Mouse (Mus musculus) layer of hippocampus, postnatal 10 days (tissue): Measurements from ENCODE around the gene Best1. TPM values are rescaled to one million over a fixed set of nuclear protein-coding genes. Genes with fewer than 3 reads are reported as not detected.
"Not testable (repeated sequence)": the region's sequence is repeated elsewhere in the genome, so short reads cannot be mapped to it uniquely, and the experiment has no call there.

Experiments
- DNase-seq, 2 experiments: peaks; one replicate each; pipeline ENCODE4 v3.0.0; 2021; ENCODE audit warnings: low spot score in 2 of 2
- total RNA-seq, 2 experiments: library from RNA; stranded (reverse); gene quantifications; 2 replicates each; pipeline ENCODE4 v1.2.3; 2021

The Best1 gene
- total RNA-seq, 2 experiments from 2014 or later = 1.9 to 3.0 TPM

- DNase-seq = no peak
These were observed 9.1 kb downstream of the Best1 start for GRCm38 (mm10) chr19:9992011-9992958.

GRCm38 (mm10) chr19:9991304-9991703 is 10.1 kb downstream of the Best1 start:
- DNase-seq = peak; percentile 84 to 86

DNA sequence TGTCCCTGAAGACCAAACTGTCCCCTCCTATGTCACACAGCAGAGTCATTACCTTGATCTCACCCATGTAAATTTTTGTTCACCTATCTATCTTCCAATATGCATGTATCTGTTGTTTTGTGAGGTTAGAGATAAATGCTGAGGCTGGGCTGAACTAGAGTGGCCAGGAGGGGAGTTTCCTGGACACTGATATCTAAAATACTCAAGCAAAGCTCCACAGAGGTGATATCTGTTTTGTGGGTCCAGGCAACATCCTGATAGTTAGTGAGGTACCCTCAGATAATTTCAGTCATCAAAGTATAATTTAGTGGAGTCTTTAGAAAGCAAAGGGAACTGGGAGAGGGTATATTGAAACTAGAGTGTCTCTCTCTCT is 11.6 kb downstream of the Best1 start:
- no peak for DNase-seq

- no peak for DNase-seq
These were observed 12.1 kb downstream of the Best1 start for GRCm38 (mm10) chr19:9989171-9989883.

GRCm38 (mm10) chr19:9987593-9987992 is 13.8 kb downstream of the Best1 start:
- no peak for DNase-seq

DNA sequence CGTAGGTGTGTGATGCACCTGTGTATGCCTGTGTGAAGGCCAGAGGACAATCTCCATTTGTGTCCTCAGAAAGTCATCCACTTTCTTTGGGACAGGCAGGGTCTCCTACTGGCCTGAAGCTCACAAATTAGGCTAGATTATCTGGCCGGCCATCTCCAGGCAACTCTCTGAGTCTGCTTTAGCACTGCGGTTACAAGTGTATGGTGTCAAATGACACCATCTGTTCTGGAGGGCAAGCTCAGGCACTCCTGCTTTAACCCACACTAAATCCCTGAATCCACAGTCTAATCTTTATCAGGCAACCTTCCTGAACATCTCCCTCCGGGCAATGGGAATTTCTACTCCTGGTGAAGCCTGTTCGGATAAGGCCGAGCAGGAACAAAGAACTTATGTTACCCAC is 14.2 kb downstream of the Best1 start:
- no peak for DNase-seq

- no peak for DNase-seq
These were observed 15.5 kb downstream of the Best1 start for GRCm38 (mm10) chr19:9985900-9986421.

GRCm38 (mm10) chr19:9985190-9985899 is 16.1 kb downstream of the Best1 start:
- DNase-seq = no peak

DNA sequence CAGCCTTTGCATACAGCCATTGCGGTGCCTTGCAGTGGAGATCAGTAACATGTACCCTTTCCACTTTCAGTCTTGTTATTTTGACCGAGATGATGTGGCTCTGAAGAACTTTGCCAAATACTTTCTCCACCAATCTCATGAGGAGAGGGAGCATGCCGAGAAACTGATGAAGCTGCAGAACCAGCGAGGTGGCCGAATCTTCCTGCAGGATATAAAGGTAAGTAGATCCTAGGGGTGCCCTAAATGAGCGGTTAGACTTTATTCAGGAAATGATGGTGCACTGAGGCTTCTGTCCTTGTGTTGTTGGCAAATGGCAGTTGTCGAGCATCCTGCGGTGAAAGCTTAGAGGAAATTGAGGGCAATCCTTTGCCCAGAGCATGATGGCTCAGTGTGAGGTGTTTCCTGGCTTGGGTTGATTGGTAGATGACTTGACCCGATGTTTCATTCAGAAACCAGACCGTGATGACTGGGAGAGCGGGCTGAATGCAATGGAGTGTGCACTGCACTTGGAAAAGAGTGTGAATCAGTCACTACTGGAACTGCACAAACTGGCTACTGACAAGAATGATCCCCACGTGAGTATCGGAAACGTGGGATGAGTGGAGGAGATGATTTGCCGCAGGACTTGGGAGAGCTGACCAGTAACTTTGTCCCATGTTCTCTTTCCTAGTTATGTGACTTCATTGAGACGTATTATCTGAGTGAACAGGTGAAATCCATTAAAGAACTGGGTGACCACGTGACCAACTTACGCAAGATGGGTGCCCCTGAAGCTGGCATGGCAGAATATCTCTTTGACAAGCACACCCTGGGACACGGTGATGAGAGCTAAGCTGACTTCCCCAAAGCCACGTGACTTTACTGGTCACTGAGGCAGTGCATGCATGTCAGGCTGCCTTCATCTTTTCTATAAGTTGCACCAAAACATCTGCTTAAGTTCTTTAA is 17.1 kb downstream of the Best1 start:
- no peak for DNase-seq

- DNase-seq = no peak
These were observed 18.4 kb downstream of the Best1 start for GRCm38 (mm10) chr19:9982852-9983542.

DNA sequence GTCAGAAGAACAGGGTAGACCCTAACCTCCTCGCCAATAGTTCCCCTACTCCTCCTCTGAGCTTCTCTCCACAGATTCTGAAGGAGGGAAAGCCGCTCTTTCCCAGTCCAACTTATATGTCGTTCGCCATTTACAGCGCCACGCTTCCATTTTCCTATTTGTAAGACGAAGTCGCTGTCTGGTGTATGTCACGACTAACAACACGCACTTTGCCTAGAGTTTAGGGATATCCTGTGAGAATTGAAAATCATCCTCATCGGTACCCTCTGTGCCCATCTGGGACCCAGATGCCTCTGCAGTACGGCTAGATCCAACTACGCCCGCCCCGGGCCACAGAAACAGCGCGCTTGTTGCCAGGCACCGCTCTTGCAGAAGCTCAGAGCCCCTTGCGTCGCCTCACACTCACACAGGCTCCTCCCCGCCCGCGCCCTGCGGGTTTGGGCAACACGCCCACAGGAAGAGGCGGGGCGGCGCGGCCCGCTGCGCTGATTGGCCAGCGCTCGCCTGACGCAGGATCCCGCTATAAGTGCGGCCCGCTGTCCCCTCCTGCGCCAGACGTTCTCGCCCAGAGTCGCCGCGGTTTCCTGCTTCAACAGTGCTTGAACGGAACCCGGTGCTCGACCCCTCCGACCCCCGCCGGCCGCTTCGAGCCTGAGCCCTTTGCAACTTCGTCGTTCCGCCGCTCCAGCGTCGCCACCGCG is 19.1 kb downstream of the Best1 start:
- DNase-seq = peak; percentile 96 to 98

GRCm38 (mm10) chr19:9981621-9982020 is 19.8 kb downstream of the Best1 start:
- DNase-seq = no peak

- no peak for DNase-seq
These were observed 21.2 kb downstream of the Best1 start, which contains the start of gene Fth1 for GRCm38 (mm10) chr19:9980258-9980657. Gene Fth1, plus strand, starts transcription at chr19:9980598.

GRCm38 (mm10) chr19:9979156-9979555 is 22.3 kb downstream of the Best1 start:
- DNase-seq = no peak

- peak; percentile 81 to 84 for DNase-seq
These were observed 22.9 kb downstream of the Best1 start for GRCm38 (mm10) chr19:9978431-9978951.

GRCm38 (mm10) chr19:9977085-9977484 is 24.3 kb downstream of the Best1 start:
- DNase-seq = no peak

- DNase-seq = not testable (repeated sequence)
These were observed 26.6 kb downstream of the Best1 start for GRCm38 (mm10) chr19:9974853-9975252.

DNA sequence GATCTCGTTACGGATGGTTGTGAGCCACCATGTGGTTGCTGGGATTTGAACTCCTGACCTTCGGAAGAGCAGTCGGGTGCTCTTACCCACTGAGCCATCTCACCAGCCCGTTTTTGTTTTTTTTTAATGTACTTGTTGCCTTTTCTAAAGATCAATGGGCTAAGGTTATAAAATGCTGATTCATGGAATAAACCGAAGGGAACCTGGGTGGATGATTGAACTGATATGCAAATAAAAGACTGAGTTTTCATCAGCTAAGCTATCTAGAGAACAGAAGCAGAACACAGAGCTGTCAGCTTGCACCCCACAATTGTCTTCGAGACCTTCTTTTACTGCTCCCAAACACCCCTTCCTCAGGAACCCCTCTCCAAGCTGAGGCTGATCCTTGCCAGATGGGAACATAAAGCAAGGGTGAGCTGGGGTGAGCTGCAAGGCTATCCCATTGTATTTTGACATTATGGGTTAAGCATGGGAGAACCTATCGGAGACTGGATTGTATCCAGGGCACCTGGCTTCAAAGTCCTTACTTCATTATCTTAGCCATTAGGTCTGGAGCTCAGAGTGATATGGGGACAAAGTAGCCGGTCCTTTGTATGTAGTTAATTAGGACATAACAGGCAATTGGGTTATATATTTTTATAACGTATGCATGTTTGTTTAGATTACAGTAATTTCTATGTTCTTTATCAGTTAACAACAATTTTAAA is 33.2 kb downstream of the Best1 start:
- DNase-seq = no peak
